Mouse (Mus musculus) midbrain, embryonic 12.5 days (tissue): Measurements from ENCODE around the gene Arl15. TPM values are rescaled to one million over a fixed set of nuclear protein-coding genes. Genes with fewer than 3 reads are reported as not detected.

Experiments used
- ATAC-seq: fragments of 200-750 bp; cut with Nextera tagmentation; 2 replicates; pipeline ENCODE4 v1.8.0; 2017; ENCODE audit warnings: low read depth, moderate TSS enrichment, moderate library complexity; ENCODE audit not compliant: low FRiP score
- H3K27ac ChIP-seq: fragments of 300-500 bp; sonication (generic); replicated peaks from 2 replicates; pipeline ENCODE4 v1.5.1; 2016; ENCODE audit warnings: mild to moderate bottlenecking
- H3K27me3 ChIP-seq: fragments of 300-500 bp; sonication (generic); 2 replicates; pipeline ENCODE4 v1.6.1; 2016; ENCODE audit warnings: mild to moderate bottlenecking
- H3K36me3 ChIP-seq: fragments of 300-500 bp; sonication (generic); 2 replicates; pipeline ENCODE4 v1.6.1; 2016
- H3K4me1 ChIP-seq: fragments of 300-500 bp; sonication (generic); 2 replicates; pipeline ENCODE4 v1.6.1; 2016
- H3K4me2 ChIP-seq: fragments of 300-500 bp; sonication (generic); replicated peaks from 2 replicates; pipeline ENCODE4 v1.6.1; 2016; ENCODE audit warnings: mild to moderate bottlenecking, moderate library complexity
- H3K4me3 ChIP-seq: fragments of 300-500 bp; sonication (generic); 2 replicates; pipeline ENCODE4 v1.5.1; 2016; ENCODE audit warnings: mild to moderate bottlenecking
- H3K9ac ChIP-seq: fragments of 300-500 bp; sonication (generic); replicated peaks from 2 replicates; pipeline ENCODE4 v1.6.1; 2016; ENCODE audit warnings: mild to moderate bottlenecking, moderate library complexity
- H3K9me3 ChIP-seq: fragments of 300-500 bp; sonication (generic); 2 replicates; pipeline ENCODE4 v1.6.1; 2016; ENCODE audit warnings: mild to moderate bottlenecking
- WGBS: fragments of 180-500 bp; shearing (Covaris S2); methylation state at CpG from one replicate; pipeline ENCODE4 v1.1.7; 2016; 5-methylcytosine and 5-hydroxymethylcytosine counted together
- polyA plus RNA-seq: library from polyadenylated mRNA; unstranded; fragments of >200 nt; fragmentation: Nextera tagmentation; extraction: Ambion mirVana; gene quantifications from 2 replicates; pipeline ENCODE4 v1.2.1, GENCODE M21; 2016

The Arl15 gene
- polyA plus RNA-seq, 1 experiment from 2014 or later: 13.2 TPM

DNA sequence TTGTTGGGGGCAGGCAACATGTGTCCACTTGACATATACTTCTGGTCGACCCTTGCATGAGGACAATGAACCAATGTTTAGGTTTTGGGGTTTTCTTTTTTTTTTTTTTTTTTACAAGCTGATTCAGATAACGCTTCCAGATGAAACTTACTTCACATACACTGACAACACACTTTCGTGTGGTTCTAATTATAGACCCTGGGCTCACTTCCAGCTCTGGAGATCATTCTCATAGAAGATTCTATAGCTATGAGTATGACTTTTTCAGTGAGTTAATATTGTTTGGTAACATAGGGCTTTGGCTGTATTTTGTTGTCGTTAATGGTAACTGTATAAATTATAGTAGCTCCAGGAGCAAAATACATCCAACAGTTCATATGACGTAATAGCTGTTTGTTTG lies 306.9 kb downstream of the Arl15 start:
- Histone ChIP-seq H3K4me3 (no peak overlapping the region), H3K27me3 (no peaks in the 10 kb centered on the region), H3K4me2 (no peak overlapping the region), H3K9me3 (no peaks in the 10 kb centered on the region), H3K27ac (no peak overlapping the region), H3K4me1 (no peaks in the 10 kb centered on the region), H3K36me3 (no peaks in the 10 kb centered on the region), H3K9ac (no peak overlapping the region)
- WGBS: 86% methylated on average over 5 of the region's 5 CpGs
- ATAC-seq: no peak

DNA sequence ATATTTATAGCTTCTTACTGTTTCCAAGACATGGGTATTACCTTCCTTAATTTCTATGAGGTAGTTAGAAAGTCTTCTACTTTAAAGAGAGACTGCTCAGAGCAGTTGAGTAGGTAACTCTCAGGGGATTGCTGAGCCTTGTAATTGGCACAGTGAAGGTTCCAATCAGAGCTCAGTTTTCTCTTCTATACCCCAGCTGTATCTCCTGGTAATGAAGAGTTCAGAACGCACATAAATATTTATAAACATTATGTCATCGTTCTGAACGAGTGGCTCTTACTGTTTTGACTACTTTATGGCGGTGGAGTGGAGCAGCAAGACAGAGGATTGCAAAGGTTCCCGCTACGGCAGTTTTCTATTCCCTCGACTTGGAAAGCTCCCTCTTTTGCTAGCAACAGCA lies 311.8 kb downstream of the Arl15 start:
- no peaks in the 10 kb centered on the region for H3K27me3 ChIP-seq
- peaks cover 11% of the 10 kb centered on the region; the same call in 1 of the 2 replicates for H3K4me1 ChIP-seq
- H3K9me3 ChIP-seq: no peaks in the 10 kb centered on the region
- 62% methylated on average over 7 of the region's 7 CpGs for WGBS
- no peak overlapping the region for H3K9ac ChIP-seq
- H3K36me3 ChIP-seq: no peaks in the 10 kb centered on the region
- H3K27ac ChIP-seq: no peak overlapping the region
- ATAC-seq: peak; percentile 78
- no peak overlapping the region for H3K4me2 ChIP-seq
- H3K4me3 ChIP-seq: no peak overlapping the region

- Histone ChIP-seq H3K4me3 (no peak overlapping the region), H3K9me3 (no peaks in the 10 kb centered on the region), H3K9ac (no peak overlapping the region), H3K4me1 (peaks cover 11% of the 10 kb centered on the region; the same call in 1 of the 2 replicates), H3K4me2 (no peak overlapping the region), H3K27ac (no peak overlapping the region), H3K36me3 (no peaks in the 10 kb centered on the region), H3K27me3 (no peaks in the 10 kb centered on the region)
- no peak for ATAC-seq
- 95% methylated on average over 7 of the region's 7 CpGs for WGBS
These were observed 313.2 kb downstream of the Arl15 start for GRCm38 (mm10) chr13:114107499-114107898.

DNA sequence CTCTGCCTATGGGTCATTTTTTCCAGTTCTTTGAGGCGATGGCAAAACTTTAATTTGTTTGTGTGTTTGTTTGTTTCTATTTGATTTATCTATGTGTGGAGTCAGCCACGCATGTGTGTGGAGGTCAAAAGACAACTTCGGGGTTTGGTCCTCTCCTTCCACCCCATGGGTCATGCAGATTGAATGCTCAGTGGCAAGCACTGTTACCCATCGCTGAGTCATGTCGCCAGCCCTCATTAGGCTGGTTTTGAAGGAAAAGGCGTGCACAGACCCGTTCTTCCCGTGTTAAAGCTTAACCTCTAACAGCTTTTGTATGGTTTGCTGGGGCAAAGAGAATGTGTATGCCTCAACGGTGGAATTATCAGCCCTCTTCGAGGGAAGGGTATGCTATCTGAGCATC lies 315.1 kb downstream of the Arl15 start:
- H3K27ac ChIP-seq: no peak overlapping the region
- peaks cover 11% of the 10 kb centered on the region; the same call in 1 of the 2 replicates for H3K4me1 ChIP-seq
- no peak for ATAC-seq
- no peak overlapping the region for H3K4me2 ChIP-seq
- H3K4me3 ChIP-seq: no peak overlapping the region
- H3K9ac ChIP-seq: no peak overlapping the region
- no peaks in the 10 kb centered on the region for H3K36me3 ChIP-seq
- H3K27me3 ChIP-seq: no peaks in the 10 kb centered on the region
- 80% methylated on average over 10 of the region's 10 CpGs for WGBS
- no peaks in the 10 kb centered on the region for H3K9me3 ChIP-seq

GRCm38 (mm10) chr13:114109845-114110244 lies 315.5 kb downstream of the Arl15 start:
- H3K27ac ChIP-seq: no peak overlapping the region
- no peak overlapping the region for H3K4me2 ChIP-seq
- 46% methylated on average over 4 of the region's 4 CpGs for WGBS
- no peaks in the 10 kb centered on the region for H3K9me3 ChIP-seq
- H3K36me3 ChIP-seq: no peaks in the 10 kb centered on the region
- peaks cover 11% of the 10 kb centered on the region; the same call in 1 of the 2 replicates for H3K4me1 ChIP-seq
- H3K4me3 ChIP-seq: no peak overlapping the region
- peak; percentile 47; the same call in 1 of the 2 replicates for ATAC-seq
- no peak overlapping the region for H3K9ac ChIP-seq
- H3K27me3 ChIP-seq: no peaks in the 10 kb centered on the region

DNA sequence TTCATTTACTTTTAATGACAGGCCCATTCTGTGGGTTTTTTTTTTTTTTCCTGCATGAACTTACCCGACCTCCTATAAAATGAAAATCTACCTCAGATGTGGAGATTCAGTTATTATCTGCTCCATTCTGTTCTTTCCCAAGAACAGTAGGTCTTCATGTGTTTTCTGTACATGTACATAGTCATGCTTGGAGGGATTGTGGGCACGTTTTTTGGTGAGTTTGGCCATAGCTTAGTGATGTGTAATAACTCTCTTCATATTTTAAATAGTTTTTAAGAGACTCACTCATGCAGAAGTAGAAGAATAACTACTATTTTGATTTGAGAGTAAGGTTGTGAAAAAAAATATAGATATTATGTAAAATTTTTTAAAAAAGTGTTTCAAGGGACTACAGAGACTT lies 319.2 kb downstream of the Arl15 start:
- Histone ChIP-seq H3K9ac (no peak overlapping the region), H3K4me1 (peaks cover 11% of the 10 kb centered on the region; the same call in 1 of the 2 replicates), H3K4me2 (no peak overlapping the region), H3K27me3 (no peaks in the 10 kb centered on the region), H3K9me3 (no peaks in the 10 kb centered on the region), H3K4me3 (no peak overlapping the region), H3K36me3 (no peaks in the 10 kb centered on the region), H3K27ac (no peak overlapping the region)
- ATAC-seq: no peak
- 84% methylated on average over 2 of the region's 2 CpGs for WGBS

DNA sequence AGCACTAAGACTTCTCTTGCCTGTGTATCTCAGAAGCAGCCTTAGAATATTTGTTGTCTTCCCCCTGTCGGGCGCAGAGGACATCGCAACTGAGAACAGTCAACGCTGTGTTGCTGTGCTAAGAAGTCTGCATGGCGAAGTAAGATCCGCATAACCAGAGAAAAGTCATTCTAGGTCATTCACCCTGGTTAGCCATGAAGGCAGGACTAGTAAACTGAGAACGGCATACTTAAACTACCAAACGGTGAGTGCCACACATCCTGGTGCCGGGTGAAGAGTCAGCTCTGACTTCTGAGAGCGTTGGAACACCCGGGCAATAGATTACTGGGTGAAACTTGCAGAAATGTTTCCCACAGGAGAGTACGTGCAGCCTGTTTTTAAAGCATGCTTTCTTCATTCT lies 320.3 kb downstream of the Arl15 start:
- no peaks in the 10 kb centered on the region for H3K27me3 ChIP-seq
- 90% methylated on average over 12 of the region's 12 CpGs for WGBS
- ATAC-seq: no peak

DNA sequence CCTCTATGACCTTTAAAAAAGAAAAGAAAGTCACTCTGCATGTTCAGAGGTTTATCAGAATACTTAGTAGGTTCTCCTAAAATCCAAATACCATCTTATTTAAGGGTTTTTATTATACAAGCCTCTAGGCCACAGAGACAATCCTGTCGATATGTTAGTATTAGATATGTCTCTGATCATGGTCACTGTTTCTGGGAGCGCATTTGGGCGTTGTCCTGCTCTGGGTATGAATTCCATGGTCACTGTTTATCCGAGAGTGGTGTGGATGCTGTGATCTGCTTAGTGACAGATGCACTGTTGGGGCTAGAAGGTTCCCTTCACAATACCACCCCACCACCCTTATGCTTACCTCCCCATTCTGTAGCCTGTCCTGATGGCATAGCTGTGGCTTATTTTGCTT lies 320.8 kb downstream of the Arl15 start:
- Histone ChIP-seq H3K4me1 (peaks cover 4% of the 10 kb centered on the region; the same call in 1 of the 2 replicates), H3K9ac (no peak overlapping the region), H3K4me2 (no peak overlapping the region), H3K36me3 (no peaks in the 10 kb centered on the region), H3K27me3 (no peaks in the 10 kb centered on the region), H3K4me3 (no peak overlapping the region), H3K9me3 (no peaks in the 10 kb centered on the region), H3K27ac (no peak overlapping the region)
- ATAC-seq: no peak
- 91% methylated on average over 4 of the region's 4 CpGs for WGBS

More for the DNA sequence above, 320.3 kb downstream of the Arl15 start:
- H3K36me3 ChIP-seq: no peaks in the 10 kb centered on the region
- H3K27ac ChIP-seq: no peak overlapping the region
- no peak overlapping the region for H3K4me3 ChIP-seq
- no peaks in the 10 kb centered on the region for H3K9me3 ChIP-seq
- no peak overlapping the region for H3K4me2 ChIP-seq
- no peak overlapping the region for H3K9ac ChIP-seq
- peaks cover 9% of the 10 kb centered on the region; the same call in 1 of the 2 replicates for H3K4me1 ChIP-seq

DNA sequence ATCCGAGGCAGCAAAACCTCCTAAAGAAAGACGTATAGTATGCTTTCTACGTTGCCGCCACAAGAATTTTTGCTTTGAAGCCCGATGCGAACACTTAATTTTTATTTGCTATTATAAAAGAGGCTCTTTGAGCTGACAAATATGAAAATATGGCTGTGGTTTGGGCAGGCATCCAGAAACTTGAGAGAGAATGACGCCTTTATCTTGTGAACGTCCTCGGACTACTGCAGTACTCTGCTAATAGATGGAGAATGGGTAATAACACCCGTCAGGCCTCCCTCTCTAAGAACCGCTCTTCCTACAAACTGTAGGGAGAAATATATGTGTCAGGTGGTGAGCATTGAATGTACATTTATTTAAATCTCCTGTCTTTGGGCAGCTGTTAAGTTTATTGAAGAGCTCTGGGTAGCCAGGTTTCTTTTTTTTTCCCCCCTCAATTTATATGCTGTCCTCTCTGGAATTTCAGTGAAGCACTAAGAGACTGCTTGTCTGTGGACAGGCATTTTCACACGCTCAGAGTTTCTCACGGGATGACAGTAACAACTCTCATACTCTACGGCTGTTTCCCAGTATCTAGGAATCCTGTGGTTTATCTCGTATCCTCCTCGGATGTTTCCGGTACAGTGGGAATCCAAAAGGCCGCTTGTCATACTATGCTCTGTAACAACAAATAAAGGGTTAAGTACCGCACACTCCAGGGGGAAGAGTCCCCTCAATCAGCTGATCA lies 324.0 kb downstream of the Arl15 start:
- H3K4me2 ChIP-seq: no peak overlapping the region
- ATAC-seq: no peak
- 91% methylated on average over 19 of the region's 19 CpGs for WGBS
- H3K27me3 ChIP-seq: no peaks in the 10 kb centered on the region
- no peak overlapping the region for H3K4me3 ChIP-seq
- H3K27ac ChIP-seq: no peak overlapping the region
- no peak overlapping the region for H3K9ac ChIP-seq
- no peaks in the 10 kb centered on the region for H3K9me3 ChIP-seq
- no peaks in the 10 kb centered on the region for H3K36me3 ChIP-seq
- no peaks in the 10 kb centered on the region for H3K4me1 ChIP-seq

DNA sequence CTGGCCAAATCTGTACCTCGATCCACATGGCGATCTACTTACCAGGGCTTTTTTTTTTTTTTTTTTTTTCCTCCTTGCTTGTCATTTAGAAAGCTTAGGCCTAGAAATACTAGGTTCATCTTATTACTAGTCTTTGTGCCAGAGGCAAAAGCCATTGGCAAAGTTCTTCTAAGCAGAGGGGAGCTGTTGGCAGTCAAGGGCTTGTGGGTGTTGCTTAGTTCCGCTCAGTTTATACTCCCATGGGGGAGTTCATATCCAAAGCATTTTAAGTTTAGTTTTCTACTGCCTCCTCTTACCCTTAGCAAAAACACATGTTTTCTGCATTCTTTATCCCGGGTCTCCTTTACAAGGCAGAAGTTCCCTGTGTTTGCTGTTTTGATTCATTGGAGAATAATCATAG lies 325.5 kb downstream of the Arl15 start:
- H3K27ac ChIP-seq: no peak overlapping the region
- H3K27me3 ChIP-seq: no peaks in the 10 kb centered on the region
- H3K9me3 ChIP-seq: no peaks in the 10 kb centered on the region
- no peaks in the 10 kb centered on the region for H3K4me1 ChIP-seq
- no peak for ATAC-seq
- 96% methylated on average over 4 of the region's 4 CpGs for WGBS
- H3K9ac ChIP-seq: no peak overlapping the region
- H3K4me3 ChIP-seq: no peak overlapping the region
- H3K36me3 ChIP-seq: no peaks in the 10 kb centered on the region
- H3K4me2 ChIP-seq: no peak overlapping the region

DNA sequence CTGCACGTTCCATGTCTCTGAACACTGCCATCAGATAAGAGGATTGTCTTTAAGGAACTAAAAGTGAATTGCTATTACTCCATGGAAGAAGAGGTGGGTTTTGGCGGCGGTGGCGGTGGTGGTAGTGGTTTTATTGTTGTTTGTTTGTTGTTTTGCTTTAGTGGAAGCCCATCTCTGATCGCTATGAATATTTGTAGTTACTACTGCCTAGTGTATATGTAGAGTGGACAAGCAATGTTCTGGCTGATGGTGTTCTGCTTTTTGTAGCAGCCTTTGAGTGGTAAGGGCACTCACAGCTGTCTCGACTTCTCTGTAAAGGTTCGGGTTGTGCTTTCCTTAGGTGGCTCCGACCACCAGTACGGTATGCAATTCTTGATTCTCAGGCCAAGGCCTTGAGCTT lies 327.3 kb downstream of the Arl15 start:
- H3K4me2 ChIP-seq: no peak overlapping the region
- H3K27me3 ChIP-seq: no peaks in the 10 kb centered on the region
- H3K27ac ChIP-seq: no peak overlapping the region
- 92% methylated on average over 9 of the region's 9 CpGs for WGBS
- H3K9ac ChIP-seq: no peak overlapping the region
- no peaks in the 10 kb centered on the region for H3K4me1 ChIP-seq
- no peak overlapping the region for H3K4me3 ChIP-seq
- H3K36me3 ChIP-seq: no peaks in the 10 kb centered on the region
- no peak for ATAC-seq
- no peaks in the 10 kb centered on the region for H3K9me3 ChIP-seq

GRCm38 (mm10) chr13:114123391-114123790 lies 329.1 kb downstream of the Arl15 start:
- no peaks in the 10 kb centered on the region for H3K4me1 ChIP-seq
- 0 out of 2 replicates have a peak, but pooled peaks cover 4% of the 10 kb centered on the region for H3K9me3 ChIP-seq
- H3K4me2 ChIP-seq: no peak overlapping the region
- WGBS: 94% methylated on average over 3 of the region's 3 CpGs
- no peak overlapping the region for H3K27ac ChIP-seq
- H3K36me3 ChIP-seq: no peaks in the 10 kb centered on the region
- no peak overlapping the region for H3K4me3 ChIP-seq
- no peak for ATAC-seq
- H3K9ac ChIP-seq: no peak overlapping the region
- no peaks in the 10 kb centered on the region for H3K27me3 ChIP-seq

DNA sequence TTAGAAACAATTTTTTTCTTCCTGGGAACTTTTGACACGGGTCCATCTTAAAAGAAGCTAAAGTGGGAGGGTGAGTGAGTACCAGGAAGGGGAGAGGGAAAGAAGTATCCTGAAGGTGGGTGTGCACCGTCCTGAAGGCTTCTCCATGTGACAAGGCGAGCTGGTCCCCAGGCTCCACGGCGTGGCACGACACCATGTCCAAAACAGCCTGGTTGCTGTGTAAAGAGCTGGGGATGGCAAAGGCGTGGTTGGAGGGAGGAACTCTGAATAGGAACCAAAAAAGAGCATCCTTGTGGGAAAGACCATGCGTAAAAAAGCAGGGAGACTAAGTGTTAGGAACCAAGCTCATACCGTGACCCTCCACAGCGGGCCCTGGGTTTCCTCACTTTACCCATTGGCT lies 330.1 kb downstream of the Arl15 start:
- H3K27ac ChIP-seq: no peak overlapping the region
- 91% methylated on average over 10 of the region's 10 CpGs for WGBS
- H3K9ac ChIP-seq: no peak overlapping the region
- H3K27me3 ChIP-seq: no peaks in the 10 kb centered on the region
- ATAC-seq: no peak
- no peak overlapping the region for H3K4me2 ChIP-seq
- no peaks in the 10 kb centered on the region for H3K36me3 ChIP-seq
- no peaks in the 10 kb centered on the region for H3K4me1 ChIP-seq
- 0 out of 2 replicates have a peak, but pooled peaks cover 5% of the 10 kb centered on the region for H3K9me3 ChIP-seq
- H3K4me3 ChIP-seq: no peak overlapping the region
